Mouse (Mus musculus): ENCODE results near the gene Ap1m2. TPM values are rescaled to one million over a fixed set of nuclear protein-coding genes. Genes with fewer than 3 reads are reported as not detected.
A peak's percentile ranks its signal among the peaks of the same experiment; 100 is the strongest.

Gene Ap1m2
- polyA plus RNA-seq, 1 experiment from 2014 or later: 16.3 TPM

- Histone ChIP-seq H3K4me2 (ENCODE audit: low read depth, low read length) (no peak overlapping the region), H3K27ac (replicated peaks; ENCODE audit: low read depth, low read length) (no peak overlapping the region), H3K9ac (replicated peaks; ENCODE audit: low read length) (no peak overlapping the region), H3K27me3 (ENCODE audit: control insufficient read depth, insufficient read depth, low read length) (peaks cover 75% of the 10 kb centered on the region), H3K4me1 (ENCODE audit: control insufficient read depth, insufficient read depth, low read length) (peaks cover 9% of the 10 kb centered on the region; the same call in 1 of the 2 replicates), H3K36me3 (replicated peaks; ENCODE audit: control insufficient read depth, insufficient read depth, low read depth, low read length) (no peaks in the 10 kb centered on the region), H3K9me3 (replicated peaks; ENCODE audit: control insufficient read depth, low read length) (no peaks in the 10 kb centered on the region; the same call in 1 of the 2 replicates), H3K4me3 (ENCODE audit: low read depth, low read length) (no peak overlapping the region)
- DNase-seq (ENCODE audit: low spot score) (no peak), ATAC-seq (replicated peaks; ENCODE audit: insufficient number of reproducible peaks, low FRiP score, low TSS enrichment, low read depth) (no peak)
- 62% methylated on average over 1 of the region's 1 CpGs for WGBS
Measured at GRCm38 (mm10) chr9:21246342-21246741, 65.8 kb downstream of the Ap1m2 start.

DNA sequence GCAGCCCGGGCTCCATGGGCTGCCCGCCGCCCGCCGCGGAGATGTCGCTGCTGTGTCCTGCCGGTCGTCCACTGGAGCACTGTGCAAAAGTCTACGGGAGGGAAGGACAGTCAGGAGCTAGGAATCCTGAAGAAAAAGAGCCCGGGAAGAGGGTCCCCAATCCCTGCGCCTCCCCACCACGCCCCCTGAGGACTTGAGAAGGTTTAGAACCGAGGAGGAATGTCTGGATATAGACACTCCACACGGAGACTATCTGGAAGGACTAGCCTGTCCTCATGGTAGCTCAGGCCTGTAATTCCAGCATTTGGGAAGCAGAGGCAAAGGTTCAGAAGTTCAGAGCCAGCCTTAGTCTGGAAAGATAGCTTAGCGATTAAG lies 67.0 kb downstream of the Ap1m2 start:
- Histone ChIP-seq H3K4me3 (ENCODE audit: low read depth, low read length) (peak overlapping the region; percentile 41), H3K4me2 (ENCODE audit: low read depth, low read length) (peak overlapping the region; percentile 87), H3K27me3 (ENCODE audit: control insufficient read depth, insufficient read depth, low read length) (peaks cover 70% of the 10 kb centered on the region), H3K36me3 (replicated peaks; ENCODE audit: control insufficient read depth, insufficient read depth, low read depth, low read length) (no peaks in the 10 kb centered on the region), H3K4me1 (ENCODE audit: control insufficient read depth, insufficient read depth, low read length) (peaks cover 9% of the 10 kb centered on the region; the same call in 1 of the 2 replicates), H3K27ac (replicated peaks; ENCODE audit: low read depth, low read length) (no peak overlapping the region), H3K9ac (replicated peaks; ENCODE audit: low read length) (peak overlapping the region; percentile 44; the same call in 1 of the 2 replicates), H3K9me3 (replicated peaks; ENCODE audit: control insufficient read depth, low read length) (no peaks in the 10 kb centered on the region; the same call in 1 of the 2 replicates)
- DNase-seq (ENCODE audit: low spot score) (no peak), ATAC-seq (replicated peaks; ENCODE audit: insufficient number of reproducible peaks, low FRiP score, low TSS enrichment, low read depth) (no peak)
- WGBS: 2% methylated on average over 16 of the region's 16 CpGs

- Histone ChIP-seq H3K9me3 (replicated peaks; ENCODE audit: control insufficient read depth, low read length) (no peaks in the 10 kb centered on the region; the same call in 1 of the 2 replicates), H3K4me3 (ENCODE audit: low read depth, low read length) (peak overlapping the region; percentile 41), H3K27me3 (ENCODE audit: control insufficient read depth, insufficient read depth, low read length) (peaks cover 64% of the 10 kb centered on the region), H3K4me1 (ENCODE audit: control insufficient read depth, insufficient read depth, low read length) (peaks cover 9% of the 10 kb centered on the region; the same call in 1 of the 2 replicates), H3K36me3 (replicated peaks; ENCODE audit: control insufficient read depth, insufficient read depth, low read depth, low read length) (no peaks in the 10 kb centered on the region), H3K4me2 (ENCODE audit: low read depth, low read length) (peak overlapping the region; percentile 87), H3K9ac (replicated peaks; ENCODE audit: low read length) (peak overlapping the region; percentile 44), H3K27ac (replicated peaks; ENCODE audit: low read depth, low read length) (no peak overlapping the region)
- DNase-seq (ENCODE audit: low spot score): peak; percentile 44
- WGBS: 1% methylated on average over 72 of the region's 72 CpGs
- 0 out of 2 replicates have a peak, but pooled peaks have one; percentile 9 for ATAC-seq (replicated peaks; ENCODE audit: insufficient number of reproducible peaks, low FRiP score, low TSS enrichment, low read depth)
Measured at GRCm38 (mm10) chr9:21244428-21245112, 67.6 kb downstream of the Ap1m2 start.

Other genes starting within 250 kb of the Ap1m2 start
- 0.80 and 2.2 TPM in 2 replicates for gene Zglp1, start 245.2 kb downstream of the Ap1m2 start, polyA plus RNA-seq (2014; fragmentation: Nextera tagmentation; extraction: Ambion mirVana)
- 0.36 and 0.58 TPM in 2 replicates for gene Gm49373, start 239.2 kb downstream of the Ap1m2 start, polyA plus RNA-seq (2014; fragmentation: Nextera tagmentation; extraction: Ambion mirVana)
- gene Fdx1l, start 238.7 kb downstream of the Ap1m2 start, polyA plus RNA-seq (2014; fragmentation: Nextera tagmentation; extraction: Ambion mirVana): 44.7 and 52.1 TPM in 2 replicates
- 2.0 and 2.3 TPM in 2 replicates for gene Gm38431, start 220.3 kb downstream of the Ap1m2 start, polyA plus RNA-seq (2014; fragmentation: Nextera tagmentation; extraction: Ambion mirVana)
- gene Raver1, start 220.3 kb downstream of the Ap1m2 start, polyA plus RNA-seq (2014; fragmentation: Nextera tagmentation; extraction: Ambion mirVana): 63.1 and 70.3 TPM in 2 replicates
- gene Tyk2, start 181.1 kb downstream of the Ap1m2 start, polyA plus RNA-seq (2014; fragmentation: Nextera tagmentation; extraction: Ambion mirVana): 5.4 and 7.1 TPM in 2 replicates
- gene Cdc37, start 162.4 kb downstream of the Ap1m2 start, polyA plus RNA-seq (2014; fragmentation: Nextera tagmentation; extraction: Ambion mirVana): 371 and 374 TPM in 2 replicates
- gene Pde4a, start 146.6 kb downstream of the Ap1m2 start, polyA plus RNA-seq (2014; fragmentation: Nextera tagmentation; extraction: Ambion mirVana): 3.8 and 4.7 TPM in 2 replicates
- gene Keap1, start 73.0 kb downstream of the Ap1m2 start, polyA plus RNA-seq (2014; fragmentation: Nextera tagmentation; extraction: Ambion mirVana): 23.2 and 27.1 TPM in 2 replicates
- 0.08 and 0.21 TPM in 2 replicates for gene S1pr5, start 63.9 kb downstream of the Ap1m2 start, polyA plus RNA-seq (2014; fragmentation: Nextera tagmentation; extraction: Ambion mirVana)
- 28.5 and 31.1 TPM in 2 replicates for gene Atg4d, start 47.0 kb downstream of the Ap1m2 start, polyA plus RNA-seq (2014; fragmentation: Nextera tagmentation; extraction: Ambion mirVana)
- 11.4 and 13.3 TPM in 2 replicates for gene Kri1, start 24.4 kb downstream of the Ap1m2 start, polyA plus RNA-seq (2014; fragmentation: Nextera tagmentation; extraction: Ambion mirVana)
- gene Cdkn2d, start 20.9 kb downstream of the Ap1m2 start, polyA plus RNA-seq (2014; fragmentation: Nextera tagmentation; extraction: Ambion mirVana): 51.3 and 55.0 TPM in 2 replicates
- 86.0 and 89.8 TPM in 2 replicates for gene Slc44a2, start 8.4 kb upstream of the Ap1m2 start, polyA plus RNA-seq (2014; fragmentation: Nextera tagmentation; extraction: Ambion mirVana)
- gene Ilf3, start 55.5 kb upstream of the Ap1m2 start, polyA plus RNA-seq (2014; fragmentation: Nextera tagmentation; extraction: Ambion mirVana): 248 and 256 TPM in 2 replicates
- gene Qtrt1, start 99.5 kb upstream of the Ap1m2 start, polyA plus RNA-seq (2014; fragmentation: Nextera tagmentation; extraction: Ambion mirVana): 47.6 and 51.5 TPM in 2 replicates
- 57.1 and 58.0 TPM in 2 replicates for gene Dnm2, start 112.6 kb upstream of the Ap1m2 start, polyA plus RNA-seq (2014; fragmentation: Nextera tagmentation; extraction: Ambion mirVana)
- 81.3 and 86.9 TPM in 2 replicates for gene Tmed1, start 197.9 kb upstream of the Ap1m2 start, polyA plus RNA-seq (2014; fragmentation: Nextera tagmentation; extraction: Ambion mirVana)
- gene AB124611, start 213.8 kb upstream of the Ap1m2 start, polyA plus RNA-seq (2014; fragmentation: Nextera tagmentation; extraction: Ambion mirVana): 1.00 and 1.4 TPM in 2 replicates
- 62.4 and 64.2 TPM in 2 replicates for gene Carm1, start 234.6 kb upstream of the Ap1m2 start, polyA plus RNA-seq (2014; fragmentation: Nextera tagmentation; extraction: Ambion mirVana)

Measured in embryonic facial prominence, embryonic 11.5 days (tissue).